Mouse (Mus musculus): ENCODE measurements at regions not wholly inside any gene's neighbourhood (a gene's known extent, or its start where the extent isn't known, plus 50 kb on each side); places are given as distances from the start of the nearest gene placed in this dataset.

GRCm38 (mm10) chr1:189085245-189085644, 77.6 kb upstream of the Kctd3 start:
- Histone ChIP-seq H3K27ac (replicated peaks) (no peak overlapping the region), H3K4me3 (no peak overlapping the region), H3K36me3 (no peaks in the 10 kb centered on the region), H3K4me2 (no peak overlapping the region), H3K27me3 (replicated peaks) (no peaks in the 10 kb centered on the region), H3K9me3 (peaks cover 19% of the 10 kb centered on the region), H3K4me1 (0 out of 2 replicates have a peak, but pooled peaks cover 4% of the 10 kb centered on the region), H3K9ac (no peak overlapping the region)
- WGBS = 74% methylated on average over 2 of the region's 2 CpGs
- ATAC-seq (ENCODE audit: extremely low read depth, insufficient number of reproducible peaks, low FRiP score, low TSS enrichment) = no peak

- Histone ChIP-seq H3K36me3 (no peaks in the 10 kb centered on the region), H3K9ac (no peak overlapping the region), H3K4me2 (peak overlapping the region; percentile 39; the same call in 1 of the 2 replicates), H3K4me3 (no peak overlapping the region), H3K9me3 (peaks cover 19% of the 10 kb centered on the region), H3K27ac (replicated peaks) (no peak overlapping the region), H3K27me3 (replicated peaks) (no peaks in the 10 kb centered on the region), H3K4me1 (peaks cover 8% of the 10 kb centered on the region; the same call in 1 of the 2 replicates)
- 46% methylated on average over 2 of the region's 2 CpGs for WGBS
- ATAC-seq (ENCODE audit: extremely low read depth, insufficient number of reproducible peaks, low FRiP score, low TSS enrichment) = no peak
Observed at GRCm38 (mm10) chr1:189081267-189081666, 73.6 kb upstream of the Kctd3 start.

- peaks cover 10% of the 10 kb centered on the region; the same call in 1 of the 2 replicates for H3K4me1 ChIP-seq
- 12% methylated on average over 9 of the region's 9 CpGs for WGBS
- no peaks in the 10 kb centered on the region for H3K27me3 ChIP-seq (replicated peaks)
- H3K9me3 ChIP-seq = peaks cover 19% of the 10 kb centered on the region
- H3K27ac ChIP-seq (replicated peaks) = no peak overlapping the region
- peak overlapping the region; percentile 39 for H3K4me2 ChIP-seq
- no peak overlapping the region for H3K4me3 ChIP-seq
- H3K36me3 ChIP-seq = no peaks in the 10 kb centered on the region
- no peak for ATAC-seq (ENCODE audit: extremely low read depth, insufficient number of reproducible peaks, low FRiP score, low TSS enrichment)
- no peak overlapping the region for H3K9ac ChIP-seq
Observed at GRCm38 (mm10) chr1:189080797-189081196, 73.2 kb upstream of the Kctd3 start.

DNA sequence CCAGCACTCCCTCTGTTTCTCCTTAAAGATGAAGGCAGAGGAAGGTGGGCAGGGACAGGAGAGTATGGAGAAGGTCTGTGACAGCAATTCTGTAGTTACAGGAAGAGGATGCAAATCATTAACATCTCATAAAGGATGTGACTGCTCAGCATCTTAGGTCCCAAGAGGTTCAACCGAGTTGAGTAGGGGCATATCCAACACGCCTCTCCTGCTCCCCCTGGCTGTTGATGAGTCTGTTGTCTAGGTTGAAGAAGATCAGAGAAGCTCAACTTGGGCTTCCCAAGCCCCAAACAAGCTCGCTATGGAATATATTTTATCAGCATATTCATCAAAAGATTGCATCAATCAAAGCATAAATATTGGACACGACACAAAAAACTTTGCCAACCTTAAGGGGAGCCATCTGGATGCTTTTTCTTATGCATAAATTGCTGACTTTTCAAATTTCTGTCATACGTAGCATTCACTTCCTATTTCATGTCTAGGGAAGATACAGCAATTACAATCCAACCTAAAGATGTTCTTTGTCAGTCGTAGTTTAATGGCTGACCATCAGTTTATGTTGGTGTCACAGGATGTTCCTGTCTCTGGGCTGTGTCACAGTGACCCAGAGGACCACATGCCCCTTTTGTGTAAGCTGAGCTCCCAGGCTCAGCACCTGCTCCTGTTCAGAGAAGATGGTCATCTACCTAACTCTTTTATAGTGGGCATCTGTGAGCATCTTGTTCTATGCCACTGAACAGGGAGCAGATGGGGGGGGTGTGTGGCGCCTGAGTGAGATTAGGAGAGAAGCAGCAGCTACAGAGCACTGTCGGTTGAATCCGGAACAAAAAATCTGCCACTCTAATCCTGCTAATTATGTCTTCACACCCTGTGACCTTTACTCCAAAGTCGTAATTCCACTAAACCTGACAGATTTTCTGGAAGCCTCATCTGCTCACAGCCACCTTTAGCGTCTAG, 72.1 kb upstream of the Kctd3 start:
- H3K9ac ChIP-seq = no peak overlapping the region

GRCm38 (mm10) chr1:189077861-189078260, 70.2 kb upstream of the Kctd3 start:
- ATAC-seq (ENCODE audit: extremely low read depth, insufficient number of reproducible peaks, low FRiP score, low TSS enrichment) = no peak
- 71% methylated on average over 5 of the region's 5 CpGs for WGBS
- no peaks in the 10 kb centered on the region for H3K27me3 ChIP-seq (replicated peaks)
- no peak overlapping the region for H3K4me2 ChIP-seq
- H3K4me1 ChIP-seq = peaks cover 10% of the 10 kb centered on the region; the same call in 1 of the 2 replicates
- no peak overlapping the region for H3K4me3 ChIP-seq
- H3K9ac ChIP-seq = no peak overlapping the region
- no peak overlapping the region for H3K27ac ChIP-seq (replicated peaks)
- no peaks in the 10 kb centered on the region for H3K36me3 ChIP-seq
- no peaks in the 10 kb centered on the region for H3K9me3 ChIP-seq

More for the DNA sequence above, 72.1 kb upstream of the Kctd3 start:
- no peaks in the 10 kb centered on the region for H3K36me3 ChIP-seq
- no peak overlapping the region for H3K27ac ChIP-seq (replicated peaks)
- H3K27me3 ChIP-seq (replicated peaks) = no peaks in the 10 kb centered on the region
- 69% methylated on average over 11 of the region's 11 CpGs for WGBS
- peaks cover 10% of the 10 kb centered on the region; the same call in 1 of the 2 replicates for H3K4me1 ChIP-seq
- H3K9me3 ChIP-seq = peaks cover 15% of the 10 kb centered on the region
- H3K4me3 ChIP-seq = no peak overlapping the region
- ATAC-seq (ENCODE audit: extremely low read depth, insufficient number of reproducible peaks, low FRiP score, low TSS enrichment) = no peak
- H3K4me2 ChIP-seq = no peak overlapping the region

DNA sequence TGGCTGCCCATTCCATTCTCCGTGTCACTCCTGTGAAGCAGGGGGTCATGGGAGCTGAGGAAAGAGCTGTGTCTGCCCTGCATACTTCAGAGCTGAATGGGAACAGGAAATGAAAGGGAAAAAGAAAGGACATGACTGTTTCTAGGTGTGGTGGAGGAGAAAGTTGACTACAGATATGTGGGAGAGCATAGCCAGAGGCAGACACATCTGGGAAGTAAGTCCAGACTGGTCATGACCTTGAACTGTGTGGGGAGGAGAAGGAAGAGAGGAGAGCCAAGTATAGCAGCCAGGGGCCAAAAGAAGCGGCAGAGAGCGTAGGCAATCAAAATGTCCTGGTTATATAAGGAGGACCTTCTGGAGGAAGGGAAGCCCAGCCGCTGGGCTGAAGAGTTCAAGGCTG, 68.6 kb upstream of the Kctd3 start:
- WGBS = 54% methylated on average over 4 of the region's 4 CpGs

GRCm38 (mm10) chr1:189075671-189076070, 68.0 kb upstream of the Kctd3 start:
- ATAC-seq (ENCODE audit: extremely low read depth, insufficient number of reproducible peaks, low FRiP score, low TSS enrichment) = no peak
- H3K9me3 ChIP-seq = no peaks in the 10 kb centered on the region
- H3K36me3 ChIP-seq = no peaks in the 10 kb centered on the region
- H3K4me2 ChIP-seq = no peak overlapping the region
- no peak overlapping the region for H3K4me3 ChIP-seq
- WGBS = 66% methylated on average over 13 of the region's 13 CpGs
- H3K27ac ChIP-seq (replicated peaks) = no peak overlapping the region
- H3K27me3 ChIP-seq (replicated peaks) = no peaks in the 10 kb centered on the region
- no peak overlapping the region for H3K9ac ChIP-seq
- peaks cover 6% of the 10 kb centered on the region; the same call in 1 of the 2 replicates for H3K4me1 ChIP-seq

More for the DNA sequence above, 68.6 kb upstream of the Kctd3 start:
- H3K27ac ChIP-seq (replicated peaks) = no peak overlapping the region
- no peaks in the 10 kb centered on the region for H3K36me3 ChIP-seq
- H3K4me3 ChIP-seq = no peak overlapping the region
- no peak for ATAC-seq (ENCODE audit: extremely low read depth, insufficient number of reproducible peaks, low FRiP score, low TSS enrichment)
- H3K27me3 ChIP-seq (replicated peaks) = no peaks in the 10 kb centered on the region
- peaks cover 10% of the 10 kb centered on the region; the same call in 1 of the 2 replicates for H3K4me1 ChIP-seq
- no peak overlapping the region for H3K9ac ChIP-seq
- H3K4me2 ChIP-seq = no peak overlapping the region
- H3K9me3 ChIP-seq = no peaks in the 10 kb centered on the region

GRCm38 (mm10) chr1:189072516-189072915, 64.9 kb upstream of the Kctd3 start:
- 90% methylated on average over 2 of the region's 2 CpGs for WGBS
- Histone ChIP-seq H3K36me3 (no peaks in the 10 kb centered on the region), H3K27me3 (replicated peaks) (no peaks in the 10 kb centered on the region), H3K4me3 (no peak overlapping the region), H3K4me1 (peaks cover 24% of the 10 kb centered on the region), H3K4me2 (no peak overlapping the region), H3K9ac (no peak overlapping the region), H3K27ac (replicated peaks) (no peak overlapping the region), H3K9me3 (no peaks in the 10 kb centered on the region)
- no peak for ATAC-seq (ENCODE audit: extremely low read depth, insufficient number of reproducible peaks, low FRiP score, low TSS enrichment)

- Histone ChIP-seq H3K4me2 (no peak overlapping the region), H3K27ac (replicated peaks) (peak overlapping the region; percentile 48), H3K9me3 (no peaks in the 10 kb centered on the region), H3K4me3 (no peak overlapping the region), H3K36me3 (no peaks in the 10 kb centered on the region), H3K27me3 (replicated peaks) (no peaks in the 10 kb centered on the region), H3K4me1 (peaks cover 21% of the 10 kb centered on the region), H3K9ac (no peak overlapping the region)
- no peak for ATAC-seq (ENCODE audit: extremely low read depth, insufficient number of reproducible peaks, low FRiP score, low TSS enrichment)
- 43% methylated on average over 3 of the region's 3 CpGs for WGBS
Observed at GRCm38 (mm10) chr1:189068204-189068603, 60.6 kb upstream of the Kctd3 start.

GRCm38 (mm10) chr1:189067204-189067960, 59.7 kb upstream of the Kctd3 start:
- Histone ChIP-seq H3K4me1 (peaks cover 21% of the 10 kb centered on the region), H3K9me3 (no peaks in the 10 kb centered on the region), H3K27me3 (replicated peaks) (no peaks in the 10 kb centered on the region), H3K9ac (no peak overlapping the region), H3K4me2 (no peak overlapping the region), H3K36me3 (no peaks in the 10 kb centered on the region), H3K27ac (replicated peaks) (peak overlapping the region; percentile 48), H3K4me3 (no peak overlapping the region)
- no peak for ATAC-seq (ENCODE audit: extremely low read depth, insufficient number of reproducible peaks, low FRiP score, low TSS enrichment)
- 73% methylated on average over 16 of the region's 16 CpGs for WGBS

- no peak overlapping the region for H3K27ac ChIP-seq (replicated peaks)
- H3K4me1 ChIP-seq = peaks cover 21% of the 10 kb centered on the region
- H3K9me3 ChIP-seq = no peaks in the 10 kb centered on the region
- WGBS = 50% methylated on average over 6 of the region's 7 CpGs
- H3K4me3 ChIP-seq = no peak overlapping the region
- no peaks in the 10 kb centered on the region for H3K36me3 ChIP-seq
- H3K9ac ChIP-seq = no peak overlapping the region
- no peak overlapping the region for H3K4me2 ChIP-seq
- H3K27me3 ChIP-seq (replicated peaks) = no peaks in the 10 kb centered on the region
- no peak for ATAC-seq (ENCODE audit: extremely low read depth, insufficient number of reproducible peaks, low FRiP score, low TSS enrichment)
Observed at GRCm38 (mm10) chr1:189066446-189067151, 59.0 kb upstream of the Kctd3 start.

All from heart, embryonic 13.5 days (tissue).